Mouse (Mus musculus): Measurements from ENCODE around the gene S100a4. TPM values are rescaled to one million over a fixed set of nuclear protein-coding genes. Genes with fewer than 3 reads are reported as not detected.

Gene S100a4
- polyA plus RNA-seq, 1 experiment from 2014 or later = not detected

DNA sequence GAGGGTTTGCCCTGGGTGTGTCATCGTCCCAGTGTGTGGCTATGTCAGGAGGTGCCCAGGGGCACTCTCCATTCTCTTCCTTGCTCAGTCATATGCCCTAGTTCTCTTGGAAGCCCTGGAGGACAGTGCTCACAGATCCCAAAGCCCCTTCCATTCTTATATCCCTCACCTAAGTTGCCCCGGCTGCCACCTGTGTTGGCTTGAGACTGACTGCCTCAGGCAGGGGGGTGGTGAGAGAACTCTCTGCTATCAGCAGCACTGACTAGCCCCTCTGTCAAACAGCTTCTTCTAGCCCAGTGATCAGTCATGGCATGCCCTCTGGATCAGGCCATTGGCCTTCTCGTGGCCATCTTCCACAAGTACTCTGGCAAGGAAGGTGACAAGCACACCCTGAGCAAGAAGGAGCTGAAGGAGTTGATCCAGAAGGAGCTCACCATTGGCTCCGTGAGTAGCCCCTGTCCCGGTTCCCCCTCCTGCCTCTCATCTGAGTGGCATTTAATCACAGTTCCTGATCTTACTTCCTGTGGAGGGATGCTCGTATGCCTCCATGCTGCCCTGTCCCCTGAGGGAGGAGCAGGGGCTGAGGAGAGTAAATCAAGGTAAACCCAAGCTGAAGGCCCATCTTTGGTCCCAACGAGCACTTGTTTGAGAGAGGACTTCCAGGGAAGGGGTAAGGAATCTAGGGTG, 10.0 kb downstream of the S100a4 start:
- peak overlapping the region; percentile 30; the same call in 1 of the 2 replicates for H3K4me3 ChIP-seq
- 70% methylated on average over 7 of the region's 7 CpGs for WGBS

DNA sequence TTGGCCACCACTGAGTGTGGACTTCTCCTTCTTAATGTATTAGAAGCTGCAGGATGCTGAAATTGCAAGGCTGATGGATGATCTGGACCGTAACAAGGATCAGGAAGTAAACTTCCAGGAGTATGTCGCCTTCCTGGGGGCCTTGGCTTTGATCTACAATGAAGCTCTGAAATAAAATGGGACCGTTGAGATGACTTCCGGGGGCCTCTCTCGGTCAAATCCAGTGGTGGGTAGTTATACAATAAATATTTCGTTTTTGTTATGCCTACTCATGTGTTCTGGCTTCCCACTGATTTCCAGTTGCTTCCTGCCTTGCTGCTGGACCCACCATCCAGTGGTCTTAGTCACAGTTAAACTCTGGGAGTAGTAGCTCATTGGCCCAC, 10.6 kb downstream of the S100a4 start:
- no peak for ATAC-seq (ENCODE audit: low read depth)
- H3K9me3 ChIP-seq = no peaks in the 10 kb centered on the region
- H3K9ac ChIP-seq = no peak overlapping the region
- no peaks in the 10 kb centered on the region for H3K36me3 ChIP-seq
- H3K4me3 ChIP-seq = no peak overlapping the region
- 86% methylated on average over 6 of the region's 6 CpGs for WGBS
- H3K4me1 ChIP-seq (replicated peaks) = peaks cover 7% of the 10 kb centered on the region
- no peak overlapping the region for H3K27ac ChIP-seq (replicated peaks)
- H3K4me2 ChIP-seq = no peak overlapping the region
- H3K27me3 ChIP-seq = peaks cover 9% of the 10 kb centered on the region; the same call in 1 of the 2 replicates

More for the DNA sequence above, 10.0 kb downstream of the S100a4 start:
- Histone ChIP-seq H3K36me3 (no peaks in the 10 kb centered on the region), H3K27ac (replicated peaks) (no peak overlapping the region), H3K9ac (no peak overlapping the region), H3K27me3 (peaks cover 9% of the 10 kb centered on the region; the same call in 1 of the 2 replicates), H3K4me2 (peak overlapping the region; percentile 61), H3K9me3 (no peaks in the 10 kb centered on the region), H3K4me1 (replicated peaks) (peaks cover 7% of the 10 kb centered on the region)
- peak; percentile 16; the same call in 1 of the 2 replicates for ATAC-seq (ENCODE audit: low read depth)

DNA sequence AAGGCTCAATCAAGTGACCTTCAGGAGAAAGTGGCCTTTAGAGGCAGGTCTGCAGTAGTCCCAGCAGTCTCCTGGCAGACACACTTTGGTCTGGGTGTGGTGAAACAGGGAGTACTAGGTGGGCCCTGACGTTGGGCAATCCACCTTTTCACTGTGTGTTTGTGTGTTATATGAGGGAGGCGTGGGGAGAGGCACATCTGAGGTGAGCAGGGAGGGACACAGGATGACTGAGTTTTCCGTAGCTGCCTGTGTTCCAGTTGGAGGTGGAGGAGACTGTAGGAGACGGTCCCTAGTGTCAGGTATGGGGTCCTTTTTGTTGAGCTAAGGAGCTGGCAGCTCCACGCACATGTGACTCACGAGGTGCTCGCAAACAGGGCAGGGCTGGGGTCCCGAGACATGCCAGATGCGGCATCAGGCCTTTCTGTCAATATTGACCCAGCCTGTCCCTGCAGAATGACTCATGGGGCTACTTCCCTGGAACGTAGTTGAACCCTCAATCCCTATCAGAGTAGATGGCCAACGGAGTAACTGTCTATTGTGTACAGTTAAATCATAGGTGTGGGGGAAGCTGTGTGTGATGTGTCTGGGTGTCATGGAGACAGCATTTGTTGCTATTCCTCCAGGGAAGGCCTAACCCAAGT, 11.2 kb downstream of the S100a4 start:
- WGBS = 81% methylated on average over 11 of the region's 11 CpGs
- no peak for ATAC-seq (ENCODE audit: low read depth)
- H3K36me3 ChIP-seq = no peaks in the 10 kb centered on the region
- H3K4me2 ChIP-seq = no peak overlapping the region
- H3K9ac ChIP-seq = no peak overlapping the region
- H3K4me3 ChIP-seq = no peak overlapping the region
- H3K4me1 ChIP-seq (replicated peaks) = peaks cover 7% of the 10 kb centered on the region
- H3K9me3 ChIP-seq = no peaks in the 10 kb centered on the region
- H3K27me3 ChIP-seq = peaks cover 9% of the 10 kb centered on the region; the same call in 1 of the 2 replicates
- no peak overlapping the region for H3K27ac ChIP-seq (replicated peaks)

DNA sequence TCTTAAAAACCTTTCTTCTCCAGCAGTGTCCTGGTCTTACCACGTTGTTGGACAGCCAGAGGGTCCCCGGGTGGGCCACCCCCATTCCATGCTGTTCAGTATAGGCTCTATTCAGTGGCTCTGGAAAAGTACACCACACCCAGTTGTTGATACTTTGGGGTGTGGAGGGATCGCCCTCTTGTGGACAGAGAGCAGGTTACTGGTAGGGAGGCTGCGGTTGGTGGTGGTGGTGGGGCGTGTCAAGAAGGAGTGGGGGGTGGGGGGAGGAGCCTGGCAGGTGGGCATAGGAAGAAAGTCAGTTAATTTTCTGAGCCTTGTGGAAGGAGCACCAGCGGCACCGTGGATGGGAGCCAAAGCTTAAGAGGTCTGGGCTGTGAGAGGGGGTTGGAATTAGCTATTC, 11.8 kb downstream of the S100a4 start:
- peak; percentile 45; the same call in 1 of the 2 replicates for ATAC-seq (ENCODE audit: low read depth)
- 12% methylated on average over 7 of the region's 7 CpGs for WGBS
- Histone ChIP-seq H3K27ac (replicated peaks) (no peak overlapping the region), H3K9me3 (no peaks in the 10 kb centered on the region), H3K4me2 (no peak overlapping the region), H3K27me3 (peaks cover 9% of the 10 kb centered on the region; the same call in 1 of the 2 replicates), H3K4me1 (replicated peaks) (peaks cover 7% of the 10 kb centered on the region), H3K9ac (no peak overlapping the region), H3K36me3 (no peaks in the 10 kb centered on the region), H3K4me3 (no peak overlapping the region)

DNA sequence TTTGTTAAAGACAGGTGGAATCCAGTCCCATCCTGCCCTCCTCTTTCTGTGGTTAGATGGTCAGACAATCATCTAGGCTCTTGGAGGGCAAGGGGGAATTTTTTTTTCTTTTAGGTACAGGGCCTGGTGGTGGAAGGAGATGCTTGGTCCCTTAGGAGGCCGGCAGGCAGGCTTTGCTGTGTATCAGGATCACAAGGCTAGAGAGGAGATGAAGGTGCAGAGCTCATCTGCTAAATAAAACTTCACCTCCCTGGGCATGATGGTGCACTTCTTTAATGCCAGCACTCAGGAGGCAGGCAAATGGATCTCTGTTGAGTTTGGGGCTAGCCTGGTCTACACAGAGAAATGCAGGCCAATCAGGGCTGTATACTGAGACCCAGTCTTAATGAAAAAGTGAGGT, 12.3 kb downstream of the S100a4 start:
- 76% methylated on average over 1 of the region's 1 CpGs for WGBS
- no peaks in the 10 kb centered on the region for H3K36me3 ChIP-seq
- H3K27ac ChIP-seq (replicated peaks) = no peak overlapping the region
- no peaks in the 10 kb centered on the region for H3K9me3 ChIP-seq
- H3K27me3 ChIP-seq = peaks cover 9% of the 10 kb centered on the region; the same call in 1 of the 2 replicates
- H3K4me2 ChIP-seq = no peak overlapping the region
- no peak for ATAC-seq (ENCODE audit: low read depth)
- no peak overlapping the region for H3K4me3 ChIP-seq
- no peak overlapping the region for H3K9ac ChIP-seq
- peaks cover 7% of the 10 kb centered on the region for H3K4me1 ChIP-seq (replicated peaks)

DNA sequence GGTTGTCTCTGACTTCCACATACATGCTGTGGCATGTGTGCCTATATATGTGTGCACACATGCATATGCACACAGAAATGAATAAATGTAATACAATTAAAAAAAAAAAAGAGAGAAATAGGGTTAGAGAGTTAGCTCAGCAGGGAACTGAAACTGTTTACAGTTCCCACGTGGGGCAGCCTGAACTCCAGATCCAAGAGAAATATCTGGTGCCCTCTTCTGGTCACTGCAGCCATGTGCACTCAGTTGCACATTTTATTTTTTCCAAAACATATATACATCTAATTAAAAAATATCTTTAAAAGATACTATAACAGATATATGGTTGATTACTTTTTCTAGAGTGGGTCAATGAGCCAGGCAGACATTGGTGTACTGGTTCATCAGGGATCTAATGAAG, 14.0 kb downstream of the S100a4 start:
- Histone ChIP-seq H3K9me3 (no peaks in the 10 kb centered on the region), H3K9ac (no peak overlapping the region), H3K27ac (replicated peaks) (no peak overlapping the region), H3K36me3 (no peaks in the 10 kb centered on the region), H3K4me3 (no peak overlapping the region), H3K27me3 (peaks cover 9% of the 10 kb centered on the region; the same call in 1 of the 2 replicates), H3K4me2 (no peak overlapping the region), H3K4me1 (replicated peaks) (peaks cover 7% of the 10 kb centered on the region)
- no peak for ATAC-seq (ENCODE audit: low read depth)
- 6% methylated on average over 1 of the region's 1 CpGs for WGBS

DNA sequence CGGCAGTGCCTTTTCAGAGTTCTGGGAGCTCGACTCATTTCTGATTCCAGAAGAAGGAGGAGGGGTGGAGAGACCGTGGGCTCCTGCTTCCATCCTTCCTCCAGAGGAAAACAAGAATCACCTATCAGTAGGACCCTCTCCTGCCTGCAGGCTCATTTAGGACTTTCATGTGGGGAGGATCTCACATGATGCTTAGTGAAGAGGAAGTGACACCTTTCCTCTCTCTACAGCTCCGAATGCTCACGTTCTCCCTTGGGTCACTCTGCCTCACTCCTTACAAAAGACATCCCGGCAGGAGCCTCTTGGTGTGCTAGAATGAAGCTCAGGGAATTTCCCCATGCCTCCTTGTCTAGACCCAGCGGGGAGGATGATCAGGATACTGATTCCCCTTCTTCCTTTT, 18.0 kb downstream of the S100a4 start:
- 64% methylated on average over 7 of the region's 7 CpGs for WGBS
- Histone ChIP-seq H3K9me3 (no peaks in the 10 kb centered on the region), H3K4me2 (no peak overlapping the region), H3K9ac (no peak overlapping the region), H3K27ac (replicated peaks) (no peak overlapping the region), H3K27me3 (no peaks in the 10 kb centered on the region), H3K36me3 (no peaks in the 10 kb centered on the region), H3K4me1 (replicated peaks) (peaks cover 18% of the 10 kb centered on the region), H3K4me3 (no peak overlapping the region)
- ATAC-seq (ENCODE audit: low read depth) = no peak

DNA sequence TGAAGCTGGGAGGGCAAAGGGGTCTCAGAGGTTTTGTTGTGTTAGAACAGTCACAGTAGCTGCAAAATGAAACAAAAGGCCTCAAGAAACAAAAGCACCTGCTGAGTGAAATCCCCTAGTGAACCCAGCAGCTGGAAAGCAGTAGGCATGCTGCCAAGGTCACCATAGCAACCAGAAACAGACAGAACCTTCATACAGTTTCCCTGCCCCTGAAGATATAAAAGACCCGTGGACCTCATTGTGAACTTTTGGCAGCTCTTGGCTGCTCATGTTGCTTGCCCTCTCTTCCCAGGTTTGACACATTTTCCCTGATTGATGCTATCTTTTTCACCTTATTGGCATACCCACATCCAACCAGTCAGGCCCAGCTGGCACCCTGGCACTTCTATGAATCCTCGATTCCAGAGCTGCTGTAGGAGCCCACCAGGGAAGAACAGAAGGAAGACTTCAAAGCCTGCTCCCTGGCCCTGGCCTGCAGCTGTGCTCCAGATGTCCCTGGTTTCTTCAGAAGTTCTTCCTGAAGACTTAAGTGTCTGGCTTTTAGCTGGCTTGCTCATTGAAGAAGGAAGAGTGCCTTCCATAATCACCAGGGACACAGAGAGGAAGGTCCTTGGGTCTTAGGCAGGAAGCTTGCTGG, 20.0 kb downstream of the S100a4 start:
- Histone ChIP-seq H3K36me3 (no peaks in the 10 kb centered on the region), H3K9me3 (no peaks in the 10 kb centered on the region), H3K27me3 (no peaks in the 10 kb centered on the region), H3K4me1 (replicated peaks) (peaks cover 18% of the 10 kb centered on the region), H3K4me2 (no peak overlapping the region), H3K9ac (no peak overlapping the region), H3K27ac (replicated peaks) (0 out of 2 replicates have a peak overlapping the region, but pooled peaks have one; percentile 56), H3K4me3 (no peak overlapping the region)
- WGBS = 17% methylated on average over 2 of the region's 2 CpGs
- peak; percentile 70 for ATAC-seq (ENCODE audit: low read depth)

DNA sequence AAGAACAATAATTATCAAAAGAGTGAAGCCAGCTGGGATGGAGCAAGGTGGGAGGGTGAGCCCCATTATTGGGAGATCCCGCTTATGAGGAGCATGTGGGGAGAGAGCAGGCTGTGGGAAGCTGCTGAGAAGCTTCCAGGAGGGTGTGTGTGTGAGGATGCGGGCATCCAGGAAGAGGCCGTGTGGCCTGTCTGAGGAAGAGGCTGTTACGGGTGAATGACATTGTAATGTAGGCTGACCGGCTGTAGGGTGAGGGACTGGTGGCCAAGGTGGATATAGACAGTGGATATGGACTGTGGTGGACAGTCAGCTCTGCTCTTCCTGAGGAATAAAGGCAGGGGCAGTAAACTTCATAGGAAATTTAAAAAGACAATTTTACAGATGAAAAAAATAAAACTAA, 21.9 kb downstream of the S100a4 start:
- no peak for ATAC-seq (ENCODE audit: low read depth)

DNA sequence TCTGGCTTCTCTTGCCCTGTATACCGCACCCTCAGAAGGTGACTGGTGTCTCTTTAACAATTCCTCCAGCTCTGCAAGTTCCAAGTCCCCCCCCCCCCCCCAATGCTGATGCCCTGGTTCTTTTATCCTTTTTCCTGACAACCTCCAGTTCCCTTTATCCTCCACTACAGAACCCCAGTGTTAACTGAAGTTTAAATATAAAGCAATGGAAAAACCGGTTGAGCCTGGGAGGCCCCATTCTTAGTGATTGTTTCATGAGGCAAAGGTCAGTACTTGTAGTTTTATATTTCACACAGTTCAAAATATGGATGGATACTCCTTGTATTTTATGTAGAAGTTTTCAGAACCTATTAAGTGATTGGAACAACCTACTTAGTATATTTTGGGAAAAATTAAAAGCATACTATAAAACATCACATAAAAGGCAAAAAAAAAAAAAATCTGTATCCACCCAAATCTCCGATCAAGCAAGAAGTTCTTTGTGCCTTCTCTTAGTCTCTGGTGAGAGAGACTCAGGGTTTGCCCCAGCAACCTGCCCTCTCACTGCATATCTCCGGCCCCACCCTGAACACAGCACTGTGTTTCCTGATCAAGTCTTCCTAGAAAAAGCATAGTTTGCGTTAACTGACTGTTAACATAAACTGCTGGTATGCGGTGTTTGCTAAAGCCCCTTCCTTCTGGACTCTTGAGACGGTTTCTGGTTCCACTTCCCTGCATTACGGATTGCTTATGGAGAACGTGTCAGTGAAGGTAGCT, 22.9 kb downstream of the S100a4 start:
- Histone ChIP-seq H3K27ac (replicated peaks) (no peak overlapping the region), H3K27me3 (no peaks in the 10 kb centered on the region), H3K4me3 (no peak overlapping the region), H3K4me1 (replicated peaks) (peaks cover 18% of the 10 kb centered on the region), H3K9me3 (no peaks in the 10 kb centered on the region), H3K4me2 (no peak overlapping the region), H3K36me3 (no peaks in the 10 kb centered on the region), H3K9ac (no peak overlapping the region)
- 82% methylated on average over 9 of the region's 9 CpGs for WGBS
- ATAC-seq (ENCODE audit: low read depth) = no peak

More for the DNA sequence above, 21.9 kb downstream of the S100a4 start:
- Histone ChIP-seq H3K27ac (replicated peaks) (no peak overlapping the region), H3K4me2 (no peak overlapping the region), H3K4me3 (no peak overlapping the region), H3K9ac (no peak overlapping the region), H3K9me3 (no peaks in the 10 kb centered on the region), H3K4me1 (replicated peaks) (peaks cover 18% of the 10 kb centered on the region), H3K36me3 (no peaks in the 10 kb centered on the region), H3K27me3 (no peaks in the 10 kb centered on the region)
- 84% methylated on average over 5 of the region's 5 CpGs for WGBS

DNA sequence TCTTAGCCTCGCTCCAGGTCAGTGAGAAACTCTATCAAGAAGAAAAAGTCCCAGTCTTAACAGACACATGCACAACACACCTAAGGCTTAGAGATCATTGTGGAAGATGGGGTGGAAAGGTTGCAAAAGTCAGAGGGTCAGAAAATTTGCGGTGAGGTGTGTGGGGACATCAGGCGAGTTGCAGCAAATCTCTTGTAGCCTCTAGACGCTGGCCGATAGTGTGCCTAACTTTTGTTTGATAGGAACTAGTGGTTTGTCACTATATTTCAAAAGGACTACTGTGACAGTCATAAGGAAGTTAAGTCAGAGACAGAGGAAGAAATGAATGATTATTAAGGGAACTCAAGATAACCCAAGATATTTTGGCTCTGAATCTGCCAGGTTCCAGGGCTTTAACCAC, 23.8 kb downstream of the S100a4 start:
- no peaks in the 10 kb centered on the region for H3K27me3 ChIP-seq
- H3K4me3 ChIP-seq = no peak overlapping the region
- H3K27ac ChIP-seq (replicated peaks) = no peak overlapping the region
- no peak for ATAC-seq (ENCODE audit: low read depth)
- peaks cover 18% of the 10 kb centered on the region for H3K4me1 ChIP-seq (replicated peaks)
- WGBS = 92% methylated on average over 5 of the region's 5 CpGs
- H3K4me2 ChIP-seq = no peak overlapping the region
- no peaks in the 10 kb centered on the region for H3K9me3 ChIP-seq
- no peaks in the 10 kb centered on the region for H3K36me3 ChIP-seq
- H3K9ac ChIP-seq = no peak overlapping the region

DNA sequence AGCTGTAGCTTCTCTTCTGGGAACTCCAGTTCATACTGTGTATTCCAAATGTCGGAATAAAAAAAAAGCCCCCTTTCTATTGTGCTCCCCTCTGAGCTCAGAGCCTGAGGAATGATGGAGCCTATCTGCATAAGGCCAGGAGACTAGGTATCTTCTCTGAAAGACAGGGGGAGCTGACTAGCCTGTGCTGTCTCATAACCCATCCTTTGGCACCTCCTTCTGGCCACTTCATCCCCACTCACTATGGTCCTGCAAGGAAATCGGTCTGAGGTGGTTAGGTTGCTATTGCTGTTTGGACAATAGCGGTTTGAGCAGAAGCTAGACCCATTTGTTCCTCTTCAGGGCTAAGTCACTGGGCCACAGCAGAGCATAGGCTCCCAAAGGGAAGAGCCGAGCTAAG, 24.2 kb downstream of the S100a4 start:
- no peak overlapping the region for H3K4me3 ChIP-seq

More for the DNA sequence above, 24.2 kb downstream of the S100a4 start:
- H3K27ac ChIP-seq (replicated peaks) = no peak overlapping the region
- H3K36me3 ChIP-seq = no peaks in the 10 kb centered on the region
- WGBS = 60% methylated on average over 4 of the region's 4 CpGs
- H3K4me2 ChIP-seq = no peak overlapping the region
- ATAC-seq (ENCODE audit: low read depth) = no peak
- H3K4me1 ChIP-seq (replicated peaks) = peaks cover 18% of the 10 kb centered on the region
- no peaks in the 10 kb centered on the region for H3K27me3 ChIP-seq
- H3K9me3 ChIP-seq = no peaks in the 10 kb centered on the region
- H3K9ac ChIP-seq = no peak overlapping the region
